Mouse (Mus musculus): ENCODE data around the gene Ush1g. TPM values are rescaled to one million over a fixed set of nuclear protein-coding genes. Genes with fewer than 3 reads are reported as not detected.
A peak's percentile ranks its signal among the peaks of the same experiment; 100 is the strongest.

The Ush1g gene
- total RNA-seq (2014; fragmentation: Nextera tagmentation): not detected in 2 replicates
- total RNA-seq (2017): not detected in 2 replicates

GRCm38 (mm10) chr11:115321906-115322693, at the start of gene Ush1g:
Gene Ush1g (minus strand): TSS chr11:115322041.
- peak; percentile 63 for ATAC-seq (replicated peaks; ENCODE audit: poor library complexity, severe bottlenecking)

- no peak for ATAC-seq (replicated peaks; ENCODE audit: poor library complexity, severe bottlenecking)
Observed at GRCm38 (mm10) chr11:115371354-115371753, 49.5 kb upstream of the Ush1g start.

DNA sequence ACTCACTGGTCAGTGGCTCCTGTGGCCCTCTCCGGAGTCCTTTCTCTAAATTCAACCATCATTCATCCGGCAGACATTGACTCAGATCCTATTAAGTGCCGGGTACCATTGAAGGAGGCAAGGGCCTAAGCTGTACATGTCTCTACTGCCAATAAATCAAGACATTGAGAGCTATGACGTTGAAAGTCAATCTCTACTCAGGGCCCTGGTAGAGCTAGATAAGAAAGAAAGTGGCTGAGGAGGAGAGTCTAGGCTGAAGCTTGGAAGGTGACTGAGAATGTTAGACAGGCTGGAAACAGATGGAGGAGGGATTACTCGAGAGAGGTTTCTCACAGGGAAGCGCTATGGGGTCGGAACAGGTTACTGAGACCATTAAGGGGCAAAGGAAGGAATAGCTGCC, 48.5 kb upstream of the Ush1g start:
- no peak for ATAC-seq (replicated peaks; ENCODE audit: poor library complexity, severe bottlenecking)

GRCm38 (mm10) chr11:115367395-115367944, 45.6 kb upstream of the Ush1g start, which contains the start of gene Hid1:
Gene Hid1 (minus strand): TSS chr11:115367756.
- peak; percentile 92 for ATAC-seq (replicated peaks; ENCODE audit: poor library complexity, severe bottlenecking)

DNA sequence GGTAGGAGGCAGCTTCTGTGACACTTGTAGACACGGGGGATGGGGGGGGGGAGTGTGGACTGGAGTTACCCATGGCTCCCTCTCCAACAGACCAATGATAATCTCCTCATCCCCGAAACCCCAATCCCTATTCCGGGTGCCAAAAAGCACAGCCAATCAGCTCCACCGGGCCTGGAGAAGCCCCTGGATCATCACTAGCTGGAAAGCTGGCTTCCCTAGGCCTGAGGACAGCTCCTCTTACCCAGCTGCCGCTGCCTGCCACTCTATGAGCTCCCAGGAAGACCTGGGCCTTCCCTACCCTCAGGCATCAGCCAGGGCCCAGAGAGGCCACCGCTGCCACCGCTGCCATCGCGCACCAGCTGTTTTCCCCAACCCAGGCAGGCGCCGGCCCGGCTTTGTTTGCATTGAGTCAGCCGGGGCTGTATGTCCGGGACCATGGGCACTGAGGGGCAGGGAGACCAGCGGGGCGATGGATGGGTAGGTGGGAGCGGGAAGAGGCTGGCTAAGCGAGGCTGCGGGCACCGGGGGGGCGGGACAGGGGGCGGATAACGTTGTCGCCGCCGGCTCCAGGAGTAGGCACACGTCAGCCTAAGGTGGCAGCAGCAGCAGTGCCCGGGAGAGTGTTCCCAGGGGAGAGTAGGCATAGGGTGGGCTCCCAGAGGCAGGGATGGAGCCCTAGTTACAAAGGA, 45.0 kb upstream of the Ush1g start:
- peak; percentile 20; the same call in 1 of the 2 replicates for ATAC-seq (replicated peaks; ENCODE audit: poor library complexity, severe bottlenecking)

DNA sequence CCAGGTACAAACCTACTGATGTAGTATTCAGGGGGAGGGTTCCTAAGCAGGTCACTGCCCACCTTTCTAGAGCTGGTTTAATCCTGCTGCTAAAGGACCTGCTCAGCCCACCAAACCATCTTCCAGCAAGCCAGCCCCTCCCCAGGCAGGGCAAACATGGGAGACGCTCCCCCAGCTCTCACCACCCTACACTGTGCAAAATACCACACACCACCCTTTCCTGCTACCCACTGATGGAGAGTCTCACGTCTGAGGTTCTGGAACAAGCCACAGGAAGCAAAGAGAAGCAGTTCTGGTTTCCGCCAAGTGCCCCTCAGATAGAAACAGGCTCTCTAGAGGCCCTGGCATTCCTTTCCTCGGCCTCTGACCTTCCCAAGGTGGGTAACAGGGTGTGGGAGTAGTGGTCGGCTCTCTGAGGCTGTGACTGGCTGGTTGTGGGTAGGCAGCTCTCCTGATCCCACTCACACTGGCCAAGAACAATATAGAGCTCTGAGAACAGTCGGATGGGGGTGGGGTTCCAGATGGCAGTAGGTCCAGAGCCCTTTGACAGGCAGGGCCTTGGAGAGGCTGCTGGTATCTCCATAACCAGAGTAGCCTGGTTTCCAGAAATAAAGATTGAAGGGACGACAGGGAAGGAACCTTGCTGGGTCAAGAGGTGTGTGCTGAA, 44.3 kb upstream of the Ush1g start:
- no peak for ATAC-seq (replicated peaks; ENCODE audit: poor library complexity, severe bottlenecking)

DNA sequence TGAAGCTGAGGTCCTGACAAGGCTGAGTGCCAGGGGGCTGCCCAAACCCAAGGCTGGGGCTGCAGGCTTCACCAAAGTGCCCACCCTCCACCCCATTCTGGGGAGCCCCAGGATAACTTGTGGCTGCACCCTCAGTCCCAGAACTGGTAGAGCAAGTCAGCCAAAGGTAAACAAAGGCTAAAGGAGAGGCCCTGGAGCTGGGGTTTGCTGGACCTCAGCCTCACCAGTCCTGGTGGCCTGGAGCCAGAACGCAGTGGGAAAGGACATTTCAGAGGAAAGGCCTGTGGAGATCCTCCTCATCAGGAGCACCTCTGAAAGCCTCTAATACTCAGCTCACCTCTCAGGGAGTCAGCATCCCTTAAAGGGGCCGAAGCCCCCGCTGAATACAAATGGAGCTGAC, 42.3 kb upstream of the Ush1g start:
- no peak for ATAC-seq (replicated peaks; ENCODE audit: poor library complexity, severe bottlenecking)

- peak; percentile 69 for ATAC-seq (replicated peaks; ENCODE audit: poor library complexity, severe bottlenecking)
Observed at GRCm38 (mm10) chr11:115359726-115360125, 37.9 kb upstream of the Ush1g start.

DNA sequence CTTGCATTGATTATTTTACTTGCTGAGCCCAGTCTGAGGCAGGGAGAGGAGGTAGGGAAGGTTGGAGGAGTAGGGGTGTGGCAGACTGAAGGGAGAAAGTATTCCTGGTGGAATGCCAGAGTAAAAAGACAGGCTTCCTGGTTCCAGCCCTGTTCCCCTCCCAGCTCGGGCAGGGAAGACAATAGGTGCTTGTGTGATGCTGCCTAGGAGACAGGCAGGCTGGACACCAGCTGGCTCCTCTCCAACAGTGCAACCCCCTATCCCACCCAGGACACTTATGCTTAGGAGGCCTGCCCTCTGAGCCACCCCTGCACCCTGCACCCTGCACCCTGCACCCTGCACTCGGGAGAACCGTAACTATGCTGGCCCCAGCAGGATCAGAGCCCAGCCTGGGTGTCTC, 37.5 kb upstream of the Ush1g start:
- peak; percentile 17 for ATAC-seq (replicated peaks; ENCODE audit: poor library complexity, severe bottlenecking)

DNA sequence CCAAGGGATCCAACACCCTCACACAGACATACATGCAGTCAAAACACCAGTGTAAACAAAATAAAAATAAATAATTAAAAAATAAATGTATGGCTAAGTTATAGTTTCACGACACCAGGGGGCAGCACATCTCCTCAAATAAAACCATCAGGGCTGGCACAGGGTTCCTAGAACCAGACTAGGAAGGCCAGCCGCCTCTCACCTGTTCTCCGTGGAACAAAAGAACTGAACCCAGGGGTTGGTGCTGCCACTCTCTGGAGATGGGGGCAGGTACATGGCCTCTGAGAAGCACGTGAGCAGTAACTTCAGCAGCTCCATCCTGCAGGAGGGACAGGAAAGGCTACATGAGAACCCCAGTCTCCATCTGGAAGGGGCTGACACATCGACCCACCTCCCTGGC, 36.6 kb upstream of the Ush1g start:
- ATAC-seq (replicated peaks; ENCODE audit: poor library complexity, severe bottlenecking): peak; percentile 33; the same call in 1 of the 2 replicates

DNA sequence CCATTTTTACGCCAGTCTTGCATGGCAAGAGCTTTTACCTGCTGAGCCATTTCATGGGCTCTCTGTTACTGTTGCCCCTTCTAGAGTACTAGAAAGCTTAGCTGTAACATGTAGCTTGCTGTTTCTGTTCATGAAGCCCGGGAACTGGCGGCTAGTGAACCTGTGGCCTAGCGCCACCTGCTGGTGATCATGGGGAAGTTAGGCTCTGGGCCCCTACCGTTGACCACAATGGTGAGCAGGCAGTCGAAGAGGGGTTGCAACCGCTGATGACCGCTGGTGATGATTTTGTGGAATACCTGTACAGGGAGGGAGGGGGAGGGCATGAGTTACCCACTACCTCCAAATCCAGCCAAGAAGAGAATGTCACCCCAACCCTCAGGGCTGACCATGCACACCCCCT, 32.3 kb upstream of the Ush1g start:
- peak; percentile 75 for ATAC-seq (replicated peaks; ENCODE audit: poor library complexity, severe bottlenecking)

DNA sequence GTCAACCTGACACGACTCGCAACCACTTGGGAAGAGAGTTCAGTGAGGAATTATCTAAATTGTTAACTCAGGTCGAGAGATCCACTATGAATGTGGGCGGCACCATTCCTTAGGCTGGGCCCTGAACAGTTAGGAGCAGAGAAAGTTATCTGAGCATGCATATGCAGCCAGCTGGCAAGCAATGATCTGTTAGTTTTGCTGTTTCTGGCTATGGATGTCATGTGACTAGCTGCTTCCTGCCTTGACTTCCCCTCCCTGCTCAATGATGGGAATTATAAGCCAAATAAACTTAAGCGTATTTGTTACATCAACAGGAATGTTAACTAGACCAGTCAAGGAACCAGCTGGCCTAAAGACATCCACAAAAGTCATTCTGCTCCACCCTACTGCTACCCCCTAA, 31.5 kb upstream of the Ush1g start:
- no peak for ATAC-seq (replicated peaks; ENCODE audit: poor library complexity, severe bottlenecking)

DNA sequence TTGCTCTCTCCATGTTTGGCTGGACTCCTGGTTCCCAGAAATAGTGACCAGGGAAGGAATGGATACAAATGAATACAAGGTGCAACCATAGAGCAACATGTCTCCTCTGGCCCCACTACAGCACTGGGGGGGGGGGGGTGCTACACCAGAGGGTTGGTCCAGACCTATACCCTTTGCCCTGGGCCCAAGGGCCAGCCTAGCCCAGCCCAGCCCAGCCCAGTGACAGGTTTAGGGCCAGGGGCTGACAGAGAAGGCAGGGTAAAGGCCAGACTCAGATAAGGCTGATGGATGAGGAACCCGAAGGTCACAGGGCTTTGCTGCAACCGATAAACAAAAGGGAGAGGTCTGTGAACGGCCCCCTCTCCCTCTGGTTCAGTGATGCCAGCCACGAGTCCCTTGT, 28.1 kb upstream of the Ush1g start:
- no peak for ATAC-seq (replicated peaks; ENCODE audit: poor library complexity, severe bottlenecking)

- ATAC-seq (replicated peaks; ENCODE audit: poor library complexity, severe bottlenecking): no peak
Observed at GRCm38 (mm10) chr11:115348681-115349248, 26.9 kb upstream of the Ush1g start.

- no peak for ATAC-seq (replicated peaks; ENCODE audit: poor library complexity, severe bottlenecking)
Observed at GRCm38 (mm10) chr11:115345515-115345914, 23.7 kb upstream of the Ush1g start.

DNA sequence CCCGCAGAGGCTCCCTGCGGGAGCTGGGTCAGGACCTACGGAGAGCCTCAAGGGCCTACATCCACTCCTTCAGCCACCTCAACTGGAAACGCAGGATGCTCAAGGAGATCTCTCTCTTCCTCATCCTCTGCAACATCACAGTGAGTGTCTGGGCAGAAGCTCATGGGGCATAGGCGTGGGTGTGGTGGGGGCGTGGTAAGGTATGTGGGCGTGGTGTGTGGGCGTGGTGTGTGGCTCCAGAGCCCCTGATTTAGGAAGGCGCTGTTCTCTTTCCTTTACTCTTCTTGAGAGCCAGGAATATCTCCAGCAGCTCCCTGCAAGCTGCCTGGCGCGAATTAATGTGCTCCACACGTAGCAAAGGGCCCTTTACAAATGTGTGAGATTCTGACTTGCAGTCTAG, 23.1 kb upstream of the Ush1g start:
- peak; percentile 87 for ATAC-seq (replicated peaks; ENCODE audit: poor library complexity, severe bottlenecking)

- no peak for ATAC-seq (replicated peaks; ENCODE audit: poor library complexity, severe bottlenecking)
Observed at GRCm38 (mm10) chr11:115341866-115342265, 20.0 kb upstream of the Ush1g start.

- no peak for ATAC-seq (replicated peaks; ENCODE audit: poor library complexity, severe bottlenecking)
Observed at GRCm38 (mm10) chr11:115341246-115341645, 19.4 kb upstream of the Ush1g start.

DNA sequence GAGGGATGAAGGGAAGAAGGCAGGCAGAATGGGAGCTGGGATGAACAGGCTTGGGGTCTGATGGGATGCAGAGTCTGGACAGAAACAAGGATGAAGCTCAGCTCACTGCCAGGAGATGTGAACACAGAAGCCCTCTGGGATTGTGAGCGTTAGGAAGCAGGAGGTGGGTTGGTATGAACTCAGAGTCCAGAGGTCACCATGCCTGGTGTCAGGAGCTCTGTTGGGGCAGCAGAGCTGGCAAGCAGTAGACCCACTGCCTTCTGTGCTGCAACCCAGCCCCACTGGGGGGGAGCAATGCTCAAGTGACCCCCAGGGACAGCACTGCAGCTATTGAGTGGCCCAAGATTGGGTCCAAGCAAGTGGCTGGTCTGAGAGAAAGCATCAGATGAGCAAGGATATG, 16.0 kb upstream of the Ush1g start:
- no peak for ATAC-seq (replicated peaks; ENCODE audit: poor library complexity, severe bottlenecking)

- no peak; the same call in 1 of the 2 replicates for ATAC-seq (replicated peaks; ENCODE audit: poor library complexity, severe bottlenecking)
Observed at GRCm38 (mm10) chr11:115337350-115337749, 15.5 kb upstream of the Ush1g start.

All from granulocyte monocyte progenitor cell, adult 5-6 weeks (primary cell).